Mouse (Mus musculus): ENCODE results near the gene Pan3. TPM values are rescaled to one million over a fixed set of nuclear protein-coding genes. Genes with fewer than 3 reads are reported as not detected.
"Not testable (repeated sequence)": the region's sequence is repeated elsewhere in the genome, so short reads cannot be mapped to it uniquely, and the experiment has no call there.

Pan3 gene
- total RNA-seq, 2 experiments from 2014 or later: 35.7 to 48.3 TPM

DNA sequence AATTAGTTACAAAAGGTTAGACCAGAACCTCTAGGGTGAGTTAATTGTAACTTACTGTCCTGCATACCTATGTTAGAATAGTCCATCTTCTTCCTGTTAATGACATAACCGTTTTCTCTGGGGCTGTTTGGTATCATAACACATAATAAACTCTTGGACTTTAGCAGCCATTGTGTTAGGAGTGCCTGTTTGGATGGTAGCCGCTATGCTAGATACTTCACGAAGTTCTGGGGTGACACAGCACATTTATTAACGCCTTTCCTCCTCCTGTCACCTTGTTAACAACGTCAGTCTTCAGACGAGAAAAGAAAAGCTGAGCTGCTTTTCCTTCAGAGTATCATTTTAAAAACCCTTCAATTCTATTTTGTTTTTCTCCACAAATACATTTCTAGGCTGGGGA, 59.3 kb downstream of the Pan3 start:
- DNase-seq: no peak

- no peak for DNase-seq
Observed at GRCm38 (mm10) chr5:147490907-147491306, 60.9 kb downstream of the Pan3 start.

DNA sequence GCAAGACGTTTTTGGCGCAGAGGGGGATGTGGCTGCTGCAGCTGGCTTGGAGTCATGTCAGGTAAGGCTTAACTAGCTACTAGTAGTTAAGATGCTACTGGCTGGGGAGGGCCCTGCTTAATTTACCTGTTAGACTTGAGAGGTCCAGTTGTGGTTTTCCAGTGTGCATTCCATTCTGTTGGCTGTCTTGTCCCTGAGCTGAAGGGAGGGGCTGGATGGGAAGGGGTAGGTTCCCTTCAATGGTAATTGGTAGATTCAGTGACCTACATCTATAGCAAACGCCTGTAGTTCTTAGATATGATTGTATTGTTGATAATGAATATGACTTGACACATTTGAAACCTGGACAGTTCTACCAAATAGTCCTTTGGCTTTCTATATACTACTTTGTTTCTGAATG, 62.5 kb downstream of the Pan3 start:
- DNase-seq: no peak

- no peak for DNase-seq
Observed at GRCm38 (mm10) chr5:147493205-147493604, 63.2 kb downstream of the Pan3 start.

GRCm38 (mm10) chr5:147493685-147494084, 63.7 kb downstream of the Pan3 start:
- no peak for DNase-seq

DNA sequence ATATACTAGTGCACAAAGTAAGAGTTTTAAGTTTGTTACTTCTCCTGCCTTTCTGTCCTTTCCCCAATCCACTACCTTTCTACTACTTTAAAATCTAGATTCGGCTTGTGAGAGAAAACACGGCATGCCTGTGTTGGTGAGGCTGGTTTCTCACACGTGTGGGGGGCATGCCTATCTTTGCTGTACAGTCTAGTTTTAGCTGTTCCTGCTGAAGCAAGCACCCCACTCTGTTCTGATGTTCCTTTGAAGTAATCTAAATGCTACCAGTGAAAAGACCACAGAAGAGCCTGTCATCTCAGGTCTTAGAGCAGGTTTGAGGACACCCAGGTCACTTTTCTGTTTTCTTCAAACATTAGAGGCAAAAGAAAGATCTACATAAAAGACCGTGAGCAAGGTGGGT, 64.4 kb downstream of the Pan3 start:
- no peak for DNase-seq

- DNase-seq: no peak
Observed at GRCm38 (mm10) chr5:147494791-147495376, 64.9 kb downstream of the Pan3 start.

- no peak for DNase-seq
Observed at GRCm38 (mm10) chr5:147495961-147496360, 66.0 kb downstream of the Pan3 start.

DNA sequence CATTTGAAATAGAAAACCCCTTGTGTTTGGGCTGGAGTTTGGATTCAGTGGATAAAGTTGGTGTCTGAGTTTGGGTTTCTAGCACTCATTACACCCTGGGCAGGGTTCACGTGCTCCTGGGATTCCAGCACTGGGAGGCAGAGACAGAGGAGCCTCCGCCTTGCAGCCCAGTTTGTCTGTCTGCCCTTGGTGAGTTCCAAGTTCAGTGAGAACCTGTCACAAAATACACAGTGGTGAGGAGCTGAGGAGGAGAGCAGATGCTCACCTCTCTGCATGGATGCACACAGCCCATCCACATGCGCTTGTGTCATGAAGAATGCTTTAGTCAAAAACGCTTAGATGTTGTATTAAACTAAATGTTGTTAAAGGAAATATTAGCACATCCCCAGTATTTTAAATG, 67.0 kb downstream of the Pan3 start:
- DNase-seq: no peak

- no peak for DNase-seq
Observed at GRCm38 (mm10) chr5:147497714-147498113, 67.8 kb downstream of the Pan3 start.

- DNase-seq: no peak
Observed at GRCm38 (mm10) chr5:147501456-147501998, 71.6 kb downstream of the Pan3 start.

DNA sequence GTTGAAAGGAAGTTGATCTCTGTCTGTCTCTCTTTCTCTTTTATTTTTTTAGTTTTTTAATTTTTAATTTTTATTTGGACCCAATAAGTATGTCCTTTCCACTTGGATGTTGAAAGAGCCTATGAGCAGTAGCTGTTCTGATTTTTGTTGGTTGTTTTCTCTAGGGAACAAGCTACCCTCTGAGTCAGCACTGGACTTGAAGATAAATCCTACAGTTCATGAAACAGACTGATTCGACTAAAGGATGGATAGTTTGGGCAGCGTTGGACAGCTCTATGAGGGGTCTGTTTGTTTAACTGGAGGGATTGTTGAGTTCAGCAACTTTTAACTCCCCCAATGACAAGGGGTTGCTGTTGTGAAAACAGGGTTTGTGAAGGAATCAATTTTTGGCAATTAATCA, 73.0 kb downstream of the Pan3 start:
- no peak for DNase-seq

DNA sequence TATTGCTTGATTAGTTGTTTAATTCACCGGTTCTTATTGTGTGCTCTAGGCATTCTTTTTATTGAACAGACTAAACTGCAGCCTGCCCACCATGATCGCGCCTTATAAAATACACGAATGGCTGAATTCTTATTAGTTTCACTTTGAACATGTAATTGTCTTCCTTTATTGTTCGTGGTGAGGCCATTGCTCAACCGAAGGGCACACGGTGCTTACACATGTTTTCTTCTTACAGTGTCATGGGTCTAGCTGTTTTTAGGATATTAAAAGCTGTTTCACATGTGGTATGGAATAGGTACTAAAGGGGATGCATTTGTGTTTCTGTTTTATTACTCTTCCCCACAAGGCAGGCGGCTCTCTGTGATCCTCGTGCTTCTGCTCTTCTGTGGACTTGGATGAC, 81.4 kb downstream of the Pan3 start:
- no peak for DNase-seq

- DNase-seq: no peak
Observed at GRCm38 (mm10) chr5:147527006-147527405, 97.0 kb downstream of the Pan3 start.

DNA sequence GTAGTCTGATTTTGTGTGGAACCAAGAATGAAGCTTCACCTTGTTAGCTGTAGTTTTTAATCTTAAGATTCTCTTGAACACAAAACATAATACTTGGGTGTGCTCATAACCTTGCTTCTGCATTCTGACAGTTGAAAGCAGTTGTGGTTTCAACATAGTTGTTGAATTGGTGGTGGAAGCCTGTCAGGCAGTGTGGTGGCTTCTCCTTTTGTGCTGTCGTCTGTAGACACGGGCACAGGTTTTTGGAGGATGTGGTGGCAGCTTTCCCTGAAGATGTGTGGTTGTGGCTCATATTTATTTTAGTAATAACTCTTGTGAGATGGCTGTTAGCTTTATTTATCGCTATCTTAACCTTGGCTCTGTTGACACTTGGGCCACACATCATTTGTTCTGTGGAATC, 97.8 kb downstream of the Pan3 start:
- no peak for DNase-seq

GRCm38 (mm10) chr5:147532031-147532430, 102.1 kb downstream of the Pan3 start:
- DNase-seq: no peak

DNA sequence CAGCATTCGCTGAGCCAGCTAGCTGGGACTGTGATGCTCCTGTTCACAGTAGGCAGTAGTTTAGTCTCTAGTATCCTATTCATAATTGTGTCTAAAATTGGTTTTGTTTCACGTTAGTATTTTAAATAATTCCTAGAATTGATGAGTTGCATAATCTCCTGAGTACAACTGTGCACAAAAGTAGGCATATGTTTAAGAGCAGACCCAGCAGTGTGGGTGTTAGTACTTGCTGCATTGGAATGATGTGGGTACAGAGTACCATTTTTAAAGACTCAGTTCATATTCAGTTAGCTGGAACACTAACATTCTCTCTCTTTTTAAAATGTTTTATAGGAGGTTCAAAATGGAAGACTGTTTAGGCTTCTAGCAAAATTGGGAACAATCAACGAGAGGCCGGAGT, 109.4 kb downstream of the Pan3 start:
- no peak for DNase-seq

DNA sequence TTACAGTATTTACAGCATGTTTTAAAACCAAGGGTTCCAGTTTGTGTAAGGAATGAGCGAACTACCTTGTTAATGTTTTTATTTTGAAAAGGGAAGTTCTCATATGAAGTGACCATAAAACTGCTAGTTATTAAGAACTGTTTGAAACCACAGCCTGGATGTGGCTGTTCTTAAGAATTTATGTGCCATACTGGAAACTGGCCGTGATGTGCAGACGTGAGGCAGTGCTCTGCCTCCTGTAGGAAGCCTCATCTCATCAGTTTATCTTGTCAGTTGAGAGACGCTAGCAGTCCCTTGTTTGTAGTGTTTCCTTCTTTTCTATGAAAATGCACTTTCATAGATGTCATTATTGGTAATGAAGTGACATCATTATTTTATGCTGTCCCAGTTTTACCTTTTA, 109.9 kb downstream of the Pan3 start:
- no peak for DNase-seq

DNA sequence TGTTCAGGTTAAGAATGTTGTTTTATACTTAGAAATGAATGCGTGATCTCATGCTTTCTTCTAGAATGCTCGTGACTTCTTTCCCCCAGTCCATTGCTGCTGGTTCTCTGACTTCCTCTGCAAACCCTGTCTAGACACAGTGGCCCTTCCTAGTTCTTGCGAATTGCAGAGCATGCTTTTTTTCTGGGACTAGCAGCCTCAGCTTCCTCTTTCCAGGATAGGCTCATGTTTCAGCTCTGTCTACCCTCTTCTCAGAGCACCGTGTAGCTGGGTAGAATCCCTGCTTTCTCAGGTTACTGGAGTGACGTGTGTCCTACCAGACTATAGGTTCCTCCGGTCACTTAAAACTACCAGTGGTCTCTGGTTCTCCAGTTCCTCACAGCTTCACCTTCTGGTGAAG, 112.3 kb downstream of the Pan3 start:
- no peak for DNase-seq

DNA sequence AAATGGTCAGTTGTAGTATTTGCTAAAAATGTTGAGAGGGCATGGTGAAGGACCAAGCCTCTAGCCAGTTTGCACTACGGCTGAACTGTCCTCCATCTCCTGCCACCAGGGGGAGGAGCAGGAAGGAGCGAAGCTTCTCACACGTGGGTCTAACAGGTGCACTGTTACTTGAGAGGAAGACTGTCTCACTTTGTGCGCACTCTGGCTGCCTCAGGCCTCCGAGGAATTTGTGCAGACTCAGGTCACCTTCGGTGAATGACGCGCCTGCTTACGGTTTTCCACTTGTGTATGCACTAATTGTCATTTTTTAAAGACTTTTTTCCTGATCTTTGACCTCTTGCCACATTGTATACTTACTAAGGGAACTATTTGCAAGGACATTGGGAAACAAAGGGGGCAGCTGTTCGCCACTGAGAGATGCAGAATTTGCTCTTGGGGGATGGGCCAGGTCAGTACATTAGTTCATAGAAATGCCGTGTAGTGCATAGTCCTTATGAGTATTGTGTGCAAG, 115.8 kb downstream of the Pan3 start:
- peak; percentile 39 for DNase-seq

DNA sequence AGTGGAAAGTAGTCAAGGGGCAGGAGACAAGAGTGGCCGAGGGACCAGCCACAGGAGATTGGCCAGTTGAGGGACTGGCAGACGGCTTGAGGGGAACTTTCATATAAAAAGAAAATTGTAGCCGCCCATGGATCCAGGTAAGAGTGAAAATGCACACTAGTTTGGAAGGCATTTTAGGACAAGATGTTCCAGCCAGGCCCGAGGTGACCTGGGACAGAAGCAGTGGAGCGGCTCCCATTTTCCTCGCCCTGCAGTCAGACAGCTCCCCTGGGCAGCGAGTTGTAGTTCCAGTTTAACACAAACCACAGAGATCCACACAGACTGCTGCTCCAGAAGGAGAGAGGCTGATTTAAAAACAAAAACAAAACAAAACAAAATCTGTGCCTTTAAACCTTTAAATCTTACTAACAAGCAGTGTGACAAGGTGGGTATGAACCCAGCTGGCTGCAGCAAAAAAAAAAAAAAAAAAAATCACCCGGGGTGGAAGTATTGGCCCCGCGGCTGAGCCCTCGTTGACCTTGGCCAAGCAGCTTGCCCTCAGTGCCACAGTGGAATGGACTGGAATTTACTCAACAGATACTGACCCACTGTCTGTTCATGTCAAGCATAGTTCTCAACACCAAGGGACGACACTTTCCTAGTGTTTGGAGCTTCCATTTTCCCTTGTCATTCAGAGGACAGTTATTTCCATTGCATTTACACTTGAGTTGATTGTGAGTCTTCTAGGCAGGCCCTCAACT, 119.2 kb downstream of the Pan3 start:
- no peak for DNase-seq

GRCm38 (mm10) chr5:147551879-147552627, 122.1 kb downstream of the Pan3 start:
- DNase-seq: no peak

DNA sequence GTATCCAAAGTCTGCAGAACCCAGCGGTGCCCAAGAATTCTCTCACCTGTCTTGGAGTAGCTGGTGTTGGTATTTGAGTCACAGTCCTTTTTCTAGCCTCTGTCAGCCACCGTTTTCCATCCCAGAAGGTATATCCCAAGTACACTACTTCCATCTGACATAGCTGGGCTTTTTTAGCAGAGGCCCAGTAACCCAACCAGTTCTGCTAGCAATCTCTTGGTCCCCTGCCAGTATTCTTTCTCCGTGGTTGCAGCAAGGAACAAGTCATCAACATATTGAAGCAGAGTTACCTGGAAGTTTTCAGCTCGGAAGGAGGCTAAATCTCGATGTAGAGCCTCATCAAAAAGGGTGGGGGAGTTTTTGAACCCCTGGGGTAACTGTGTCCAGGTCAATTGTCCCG, 127.7 kb downstream of the Pan3 start:
- not testable (repeated sequence) for DNase-seq

All from gastrocnemius, postnatal 10 days (tissue).